Mouse (Mus musculus) left cerebral cortex, adult 9 months (tissue): ENCODE data around the gene Rpl22.
A peak's percentile ranks its signal among the peaks of the same experiment; 100 is the strongest.

Experiments
- DNase-seq, 2 experiments: peaks; one replicate each; pipeline ENCODE4 v3.0.0; 2022; ENCODE audit warnings: low spot score in 2 of 2

Rpl22 gene

GRCm38 (mm10) chr4:152325574-152326411, at the start of gene Rpl22:
Gene Rpl22, plus strand, starts transcription at chr4:152325742.
- peak; percentile 92 to 97 for DNase-seq

- no peak for DNase-seq
These were observed 48.9 kb upstream of the Rpl22 start for GRCm38 (mm10) chr4:152276389-152277347.

GRCm38 (mm10) chr4:152277916-152278315, 47.6 kb upstream of the Rpl22 start:
- no peak for DNase-seq

- peak in 1 of 2 experiments; percentile 70 for DNase-seq
These were observed 46.6 kb upstream of the Rpl22 start for GRCm38 (mm10) chr4:152278986-152279385.

GRCm38 (mm10) chr4:152281601-152282000, 43.9 kb upstream of the Rpl22 start:
- no peak for DNase-seq

GRCm38 (mm10) chr4:152282721-152283120, 42.8 kb upstream of the Rpl22 start:
- no peak for DNase-seq

GRCm38 (mm10) chr4:152283186-152283950, 42.2 kb upstream of the Rpl22 start:
- peak; percentile 60 to 88 for DNase-seq

GRCm38 (mm10) chr4:152285505-152285904, 40.0 kb upstream of the Rpl22 start:
- peak in 1 of 2 experiments; percentile 48 for DNase-seq

- DNase-seq, result peak in 1 of 2 experiments; percentile 52
These were observed 39.4 kb upstream of the Rpl22 start for GRCm38 (mm10) chr4:152286183-152286582.

- no peak for DNase-seq
These were observed 38.7 kb upstream of the Rpl22 start for GRCm38 (mm10) chr4:152286887-152287286.

GRCm38 (mm10) chr4:152287317-152288120, 38.0 kb upstream of the Rpl22 start:
- DNase-seq, result no peak

- DNase-seq, result no peak
These were observed 37.1 kb upstream of the Rpl22 start for GRCm38 (mm10) chr4:152288398-152288945.

GRCm38 (mm10) chr4:152290385-152290784, 35.2 kb upstream of the Rpl22 start:
- no peak for DNase-seq

GRCm38 (mm10) chr4:152290991-152291390, 34.6 kb upstream of the Rpl22 start:
- no peak for DNase-seq

GRCm38 (mm10) chr4:152291562-152291961, 34.0 kb upstream of the Rpl22 start, which contains the start of gene Hes3:
Gene Hes3, minus strand, starts transcription at chr4:152291662.
- DNase-seq, result no peak

GRCm38 (mm10) chr4:152292102-152292765, 33.3 kb upstream of the Rpl22 start:
- no peak for DNase-seq

- DNase-seq, result no peak
These were observed 31.2 kb upstream of the Rpl22 start for GRCm38 (mm10) chr4:152294188-152294929.

- no peak for DNase-seq
These were observed 29.6 kb upstream of the Rpl22 start for GRCm38 (mm10) chr4:152295916-152296315.

- no peak for DNase-seq
These were observed 29.2 kb upstream of the Rpl22 start for GRCm38 (mm10) chr4:152296371-152296770.
